Mouse (Mus musculus): ENCODE data around the gene Lig1. TPM values are rescaled to one million over a fixed set of nuclear protein-coding genes. Genes with fewer than 3 reads are reported as not detected.

Lig1 gene
- total RNA-seq, 2 experiments from 2014 or later, result 21.1 to 24.0 TPM

DNA sequence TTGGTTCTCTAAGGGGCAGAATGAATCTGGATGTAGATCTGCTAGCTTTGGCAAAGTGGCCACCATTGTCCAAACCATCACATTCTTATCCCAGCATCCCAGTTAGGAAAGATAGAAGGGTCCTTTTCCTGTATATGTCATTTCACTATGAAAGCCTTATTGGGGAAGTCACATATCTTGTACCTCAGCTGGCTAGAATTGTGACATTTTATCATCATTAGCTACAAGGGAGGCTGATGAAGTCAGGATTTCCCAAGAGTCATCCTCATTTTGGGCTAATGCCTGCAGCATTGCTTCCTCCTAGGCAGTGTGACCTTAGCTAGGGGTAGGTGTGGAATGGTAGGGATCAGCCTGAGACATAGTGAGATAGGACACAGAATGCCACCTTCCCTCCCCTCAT lies 26.3 kb downstream of the Lig1 start:
- DNase-seq, result no peak
- intact Hi-C loops (cut with DNase I), result no loop called here

DNA sequence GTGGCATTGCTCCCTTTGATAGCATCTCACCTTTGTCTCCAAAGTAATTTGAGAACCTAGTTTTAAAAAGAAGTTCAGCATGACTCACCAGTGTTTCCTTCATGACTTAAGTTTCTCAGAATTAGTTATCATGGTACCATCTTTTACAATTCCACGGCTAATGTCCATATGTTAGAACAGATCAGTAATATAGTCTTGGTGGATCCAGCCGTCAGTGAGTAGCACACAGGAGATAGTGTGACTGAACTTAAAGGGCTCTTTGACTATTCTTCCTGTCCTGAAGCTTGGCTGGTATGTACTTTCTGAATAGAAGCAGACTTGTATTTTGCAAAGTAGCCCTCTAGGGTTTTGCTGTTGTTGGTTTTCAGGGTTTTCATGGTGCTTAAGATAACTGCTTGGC lies 32.3 kb downstream of the Lig1 start:
- intact Hi-C loops (cut with DNase I), result no loop called here
- DNase-seq, result no peak

DNA sequence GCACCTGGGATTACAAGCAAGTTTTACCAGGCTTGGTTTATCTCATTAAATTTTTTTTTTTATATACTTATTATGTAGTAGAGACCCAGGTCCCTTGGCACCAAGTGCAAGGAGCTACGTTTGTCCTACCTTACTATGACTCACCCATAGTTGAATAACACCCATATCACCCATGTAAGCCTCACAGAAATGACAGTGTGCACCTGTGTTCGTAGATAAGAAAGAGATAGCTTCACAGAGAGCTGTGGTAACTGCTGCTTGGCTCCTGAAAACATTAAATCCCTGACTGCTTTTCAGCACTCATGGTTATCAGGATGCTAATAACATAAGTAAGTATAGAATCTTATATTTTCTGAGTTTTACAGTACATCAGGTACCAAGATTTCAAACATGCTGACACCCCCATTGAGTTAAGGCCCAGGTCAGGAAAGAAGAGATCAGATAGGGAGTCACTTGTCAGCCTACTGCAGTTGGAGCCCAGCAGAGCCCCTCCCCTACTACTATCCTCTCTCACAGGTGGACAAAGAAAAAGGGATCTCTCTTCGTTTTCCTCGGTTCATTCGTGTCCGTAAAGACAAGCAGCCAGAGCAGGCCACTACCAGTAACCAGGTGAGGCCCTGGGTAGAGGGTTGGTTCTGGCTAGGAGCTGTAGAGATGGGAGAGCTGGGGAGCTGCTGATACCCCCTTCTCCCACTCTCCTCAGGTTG lies 33.6 kb downstream of the Lig1 start:
- DNase-seq, result no peak
- intact Hi-C loops (cut with DNase I), result no loop called here

DNA sequence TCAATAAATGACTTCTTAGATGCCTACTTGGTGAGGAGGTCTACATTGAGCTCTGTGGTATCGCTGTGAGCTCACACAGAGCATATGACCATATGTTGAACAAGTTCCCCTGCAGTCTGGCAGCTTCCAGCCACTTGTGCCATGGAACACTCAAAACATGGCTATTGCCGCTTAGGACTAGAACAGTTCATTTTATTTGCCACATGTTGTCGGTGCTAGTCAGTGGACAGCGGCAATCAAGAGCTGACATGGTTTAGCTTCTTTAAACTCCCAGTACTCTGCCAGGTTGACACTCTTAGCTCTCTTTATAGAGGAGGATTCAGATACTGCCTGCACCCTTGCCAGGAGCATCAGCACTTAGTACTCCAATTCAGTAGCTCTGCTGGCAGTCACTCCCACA lies 34.3 kb downstream of the Lig1 start:
- intact Hi-C loops (cut with DNase I), result no loop called here
- no peak for DNase-seq

DNA sequence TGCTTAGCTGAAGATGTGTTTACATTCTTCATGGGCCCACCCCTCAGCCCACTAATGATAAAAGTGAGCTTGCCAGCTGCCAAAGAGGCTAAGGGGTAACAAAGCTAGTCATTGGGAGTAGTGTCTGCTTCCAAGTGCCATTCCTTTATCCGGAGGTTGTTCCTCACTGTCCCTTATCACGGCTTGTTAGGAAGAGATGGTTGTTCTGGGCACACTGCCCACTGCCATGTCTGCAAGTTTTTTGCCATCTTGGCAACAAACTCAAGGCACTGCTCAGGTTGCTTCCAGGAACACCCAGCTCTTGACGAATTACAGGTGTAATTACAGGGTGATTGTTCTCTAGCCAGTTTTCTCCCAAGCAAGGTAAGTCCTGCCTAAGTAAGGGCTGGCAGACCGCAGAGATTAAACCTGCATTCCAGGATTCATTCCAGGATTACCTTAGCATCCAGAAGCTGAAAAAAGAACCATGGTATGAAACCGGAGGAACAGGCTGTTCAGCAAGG lies 37.1 kb downstream of the Lig1 start:
- no peak for DNase-seq
- intact Hi-C loops (cut with DNase I), result no loop called here

GRCm38 (mm10) chr7:13321424-13321823 lies 44.3 kb downstream of the Lig1 start:
- intact Hi-C loops (cut with DNase I), result no loop called here
- DNase-seq, result no peak

DNA sequence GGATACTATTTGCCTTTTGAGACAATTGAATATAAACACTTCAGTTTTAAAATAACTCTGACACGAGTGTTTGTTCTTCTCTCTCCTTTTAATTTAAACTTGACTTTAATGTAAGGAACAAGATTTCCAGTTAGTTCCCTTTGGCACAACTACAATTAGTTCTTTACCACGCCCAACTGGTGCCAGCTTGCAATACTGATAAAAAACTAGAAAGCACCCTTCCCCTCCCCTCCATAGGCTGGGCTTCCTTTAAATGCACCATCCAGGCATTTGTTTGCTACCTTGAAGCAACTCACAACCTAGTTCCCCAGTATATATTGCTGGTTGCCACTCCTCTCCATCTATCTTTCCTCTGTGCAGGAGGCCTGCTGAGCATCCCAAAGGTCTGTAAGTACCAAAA lies 47.2 kb downstream of the Lig1 start, which contains the start of gene Pla2g4c:
Gene Pla2g4c, plus strand, starts transcription at position 340 of the 400 bp plus-strand sequence.
- DNase-seq, result no peak
- intact Hi-C loops (cut with DNase I), result no loop called here

DNA sequence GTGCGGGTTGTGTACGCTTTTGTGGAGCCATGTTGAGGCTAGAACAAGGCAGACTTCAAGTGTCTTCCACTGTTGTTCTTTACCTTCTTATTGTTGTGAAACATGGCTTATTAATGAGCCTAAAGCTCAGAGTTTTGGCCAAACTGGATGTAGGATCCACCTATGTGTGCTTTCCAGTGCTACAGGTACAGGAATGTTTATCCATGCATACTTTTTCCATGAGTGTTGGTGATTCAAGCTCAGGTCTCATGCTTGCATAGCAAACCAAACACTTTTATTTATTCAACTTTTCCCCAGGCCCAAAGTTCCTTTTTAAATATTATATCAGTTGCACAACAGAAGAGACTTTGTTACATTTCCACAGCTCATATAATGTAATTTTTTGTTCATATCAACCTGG lies 53.5 kb downstream of the Lig1 start:
- DNase-seq, result no peak
- intact Hi-C loops (cut with DNase I), result no loop called here

GRCm38 (mm10) chr7:13355943-13356342 lies 78.9 kb downstream of the Lig1 start:
- DNase-seq, result no peak
- intact Hi-C loops (cut with DNase I), result no loop called here

Other genes starting within 250 kb of the Lig1 start
- gene Chmp2a, start 242.5 kb upstream of the Lig1 start, total RNA-seq (2021), result 100 to 1,000 TPM; 120 to 122 TPM
- 100 to 1,000 TPM; 198 to 213 TPM for gene Ube2m, start 239.0 kb upstream of the Lig1 start, total RNA-seq (2021)
- gene Mzf1, start 222.5 kb upstream of the Lig1 start, total RNA-seq (2021), result 10 to 100 TPM; 13.7 to 17.3 TPM
- gene Vmn1r85, start 182.1 kb upstream of the Lig1 start, total RNA-seq (2021), result under 1 TPM; 0.06 to 0.08 TPM
- gene Vmn1r86, start 157.4 kb upstream of the Lig1 start, total RNA-seq (2021), result not detected
- gene Vmn1r87, start 137.1 kb upstream of the Lig1 start, total RNA-seq (2021), result not detected
- under 1 TPM; 0.16 to 0.22 TPM for gene Vmn1r88, start 117.7 kb upstream of the Lig1 start, total RNA-seq (2021)
- not detected for gene Vmn1r89, start 64.3 kb upstream of the Lig1 start, total RNA-seq (2021)
- 10 to 100 TPM; 18.6 to 18.7 TPM for gene Zswim9, start 1.4 kb downstream of the Lig1 start, total RNA-seq (2021)
- gene Pla2g4c, start 47.4 kb downstream of the Lig1 start, total RNA-seq (2021), result 1 to 10 TPM in 1 of 2 experiments, under 1 TPM in 1; 0.95 to 1.3 TPM
- 1 to 10 TPM in 1 of 2 experiments, under 1 TPM in 1; 0.64 to 1.2 TPM for gene Cabp5, start 120.8 kb downstream of the Lig1 start, total RNA-seq (2021)
- not detected for gene Bsph1, start 173.6 kb downstream of the Lig1 start, total RNA-seq (2021)